Mouse (Mus musculus) spleen, postnatal 36 days (tissue): ENCODE measurements around the gene Arid3b.

ENCODE experiments used
- DNase-seq, 2 experiments: peaks; one replicate each; pipeline ENCODE4 v3.0.0; 2022; ENCODE audit warnings: low spot score in 2 of 2, mixed read lengths in 1 of 2

Gene Arid3b

GRCm38 (mm10) chr9:57829812-57830557 lies 6.6 kb downstream of the Arid3b start:
- DNase-seq = no peak

- no peak for DNase-seq
Observed at GRCm38 (mm10) chr9:57823397-57823796, 13.2 kb downstream of the Arid3b start.

- DNase-seq = no peak
Observed at GRCm38 (mm10) chr9:57822812-57823211, 13.8 kb downstream of the Arid3b start.

- DNase-seq = peak; percentile 18 to 26
Observed at GRCm38 (mm10) chr9:57820186-57821080, 16.2 kb downstream of the Arid3b start.

- DNase-seq = no peak
Observed at GRCm38 (mm10) chr9:57817220-57817667, 19.3 kb downstream of the Arid3b start.

GRCm38 (mm10) chr9:57814866-57815265 lies 21.7 kb downstream of the Arid3b start:
- no peak for DNase-seq

GRCm38 (mm10) chr9:57814014-57814413 lies 22.6 kb downstream of the Arid3b start:
- DNase-seq = peak; percentile 52 to 55

- no peak for DNase-seq
Observed at GRCm38 (mm10) chr9:57811793-57812733, 24.5 kb downstream of the Arid3b start.

- no peak for DNase-seq
Observed at GRCm38 (mm10) chr9:57810691-57811090, 25.9 kb downstream of the Arid3b start.

GRCm38 (mm10) chr9:57808771-57809310 lies 27.8 kb downstream of the Arid3b start:
- DNase-seq = no peak

- no peak for DNase-seq
Observed at GRCm38 (mm10) chr9:57807174-57807651, 29.4 kb downstream of the Arid3b start.

GRCm38 (mm10) chr9:57806066-57806481 lies 30.5 kb downstream of the Arid3b start:
- DNase-seq = peak in 1 of 2 experiments; percentile 15

GRCm38 (mm10) chr9:57805087-57805737 lies 31.4 kb downstream of the Arid3b start:
- no peak for DNase-seq

- DNase-seq = no peak
Observed at GRCm38 (mm10) chr9:57803839-57804238, 32.8 kb downstream of the Arid3b start.

GRCm38 (mm10) chr9:57803047-57803446 lies 33.5 kb downstream of the Arid3b start:
- DNase-seq = no peak

- DNase-seq = peak; percentile 42 to 48
Observed at GRCm38 (mm10) chr9:57800325-57800975, 36.1 kb downstream of the Arid3b start.

GRCm38 (mm10) chr9:57798725-57799253 lies 37.8 kb downstream of the Arid3b start:
- no peak for DNase-seq

GRCm38 (mm10) chr9:57797456-57797855 lies 39.1 kb downstream of the Arid3b start:
- DNase-seq = no peak

- DNase-seq = peak; percentile 34 to 40
Observed at GRCm38 (mm10) chr9:57789733-57790132, 46.9 kb downstream of the Arid3b start.

- DNase-seq = no peak
Observed at GRCm38 (mm10) chr9:57782656-57783055, 53.9 kb downstream of the Arid3b start.
